Mouse (Mus musculus): Measurements from ENCODE around the gene Cd209g.
"Not testable (repeated sequence)": the region's sequence is repeated elsewhere in the genome, so short reads cannot be mapped to it uniquely, and the experiment has no call there.

Gene Cd209g

GRCm38 (mm10) chr8:4133798-4134197 lies at the start of gene Cd209g:
Gene Cd209g (plus strand): TSS chr8:4134098.
- no peak for DNase-seq (ENCODE audit: low read depth, low spot score)

GRCm38 (mm10) chr8:4087180-4087722 lies 46.6 kb upstream of the Cd209g start:
- DNase-seq (ENCODE audit: low read depth, low spot score), result peak; percentile 18

DNA sequence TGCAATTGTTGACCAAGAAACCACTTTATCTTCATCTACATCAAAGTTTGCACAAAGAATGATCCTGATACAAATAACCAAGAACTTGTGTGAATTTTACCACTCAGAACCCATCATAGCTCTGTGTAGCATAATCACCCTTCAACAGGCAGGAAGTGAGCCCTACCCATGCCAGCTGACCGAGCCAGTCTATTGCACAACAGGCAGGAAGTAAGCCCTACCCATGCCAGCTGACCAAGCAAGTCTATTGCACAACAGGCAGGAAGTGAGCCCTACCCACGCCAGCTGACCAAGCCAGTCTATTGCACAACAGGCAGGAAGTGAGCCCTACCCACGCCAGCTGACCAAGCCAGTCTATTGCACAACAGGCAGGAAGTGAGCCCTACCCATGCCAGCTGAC lies 45.4 kb upstream of the Cd209g start:
- DNase-seq (ENCODE audit: low read depth, low spot score), result not testable (repeated sequence)

DNA sequence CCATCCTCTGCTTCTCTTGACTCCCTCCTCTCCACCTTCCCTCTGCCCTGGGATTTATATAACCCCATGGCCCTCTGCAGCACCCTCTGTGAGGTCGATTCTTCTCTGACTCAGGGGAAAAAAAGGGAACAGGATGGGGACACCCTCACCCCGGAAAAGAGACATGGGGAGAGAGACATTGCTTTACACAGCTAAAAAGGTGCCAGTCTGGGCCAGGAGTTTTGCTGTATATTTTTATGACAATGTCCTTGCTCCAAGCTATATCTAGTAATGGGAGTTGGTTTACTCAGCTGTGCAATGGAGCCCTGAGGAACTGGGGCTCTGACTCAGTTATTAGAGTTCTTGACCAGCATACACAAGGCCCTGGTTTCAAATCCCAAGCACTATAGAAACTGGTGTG lies 28.2 kb upstream of the Cd209g start, which contains the start of gene Cd209f:
Gene Cd209f (minus strand): TSS at position 101 of the 400 bp plus-strand sequence.
- not testable (repeated sequence) for DNase-seq (ENCODE audit: low read depth, low spot score)

- peak; percentile 65 for DNase-seq (ENCODE audit: low read depth, low spot score)
Measured at GRCm38 (mm10) chr8:4139660-4140646, 6.1 kb downstream of the Cd209g start.

DNA sequence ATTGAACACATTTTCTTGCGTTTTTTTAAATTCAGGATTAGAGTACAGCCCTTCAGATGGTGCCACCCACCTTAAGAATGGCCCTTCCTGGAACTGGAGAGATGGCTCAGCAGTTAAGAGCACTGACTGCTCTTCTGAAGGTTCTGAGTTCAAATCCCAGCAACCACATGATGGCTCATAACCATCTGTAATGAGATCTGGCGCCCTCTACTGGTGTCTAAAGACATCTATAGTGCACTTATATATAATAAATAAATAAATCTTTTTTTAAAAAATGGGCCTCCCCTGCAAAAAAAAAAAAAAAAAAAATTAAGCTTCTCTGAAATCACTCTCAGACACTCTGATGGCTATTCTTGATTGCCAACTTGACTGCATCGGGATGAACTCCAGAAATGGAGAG lies 7.8 kb downstream of the Cd209g start:
- no peak for DNase-seq (ENCODE audit: low read depth, low spot score)

- DNase-seq (ENCODE audit: low read depth, low spot score), result peak; percentile 43
Measured at GRCm38 (mm10) chr8:4147272-4147671, 13.4 kb downstream of the Cd209g start.

- DNase-seq (ENCODE audit: low read depth, low spot score), result no peak
Measured at GRCm38 (mm10) chr8:4154878-4155277, 21.0 kb downstream of the Cd209g start.

DNA sequence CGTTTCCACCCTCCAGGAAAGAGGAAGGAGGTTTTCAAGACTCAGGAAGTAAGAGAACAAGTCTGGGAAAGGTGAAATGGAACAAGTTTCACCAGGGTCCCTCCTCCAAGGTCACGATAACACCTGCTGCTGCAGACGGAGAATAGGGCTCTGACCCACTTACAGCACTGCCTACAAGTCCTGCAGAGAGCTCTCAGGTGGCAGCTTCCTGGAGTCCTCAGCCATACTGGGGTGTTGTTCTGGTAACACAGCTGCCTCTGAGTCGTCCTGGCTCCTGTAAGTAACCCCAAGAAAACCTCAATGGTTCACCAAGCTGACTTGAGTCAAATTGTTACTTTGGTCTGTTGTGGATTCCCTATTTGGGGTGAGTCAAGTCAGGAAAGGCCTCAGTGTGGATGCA lies 28.9 kb downstream of the Cd209g start:
- no peak for DNase-seq (ENCODE audit: low read depth, low spot score)

DNA sequence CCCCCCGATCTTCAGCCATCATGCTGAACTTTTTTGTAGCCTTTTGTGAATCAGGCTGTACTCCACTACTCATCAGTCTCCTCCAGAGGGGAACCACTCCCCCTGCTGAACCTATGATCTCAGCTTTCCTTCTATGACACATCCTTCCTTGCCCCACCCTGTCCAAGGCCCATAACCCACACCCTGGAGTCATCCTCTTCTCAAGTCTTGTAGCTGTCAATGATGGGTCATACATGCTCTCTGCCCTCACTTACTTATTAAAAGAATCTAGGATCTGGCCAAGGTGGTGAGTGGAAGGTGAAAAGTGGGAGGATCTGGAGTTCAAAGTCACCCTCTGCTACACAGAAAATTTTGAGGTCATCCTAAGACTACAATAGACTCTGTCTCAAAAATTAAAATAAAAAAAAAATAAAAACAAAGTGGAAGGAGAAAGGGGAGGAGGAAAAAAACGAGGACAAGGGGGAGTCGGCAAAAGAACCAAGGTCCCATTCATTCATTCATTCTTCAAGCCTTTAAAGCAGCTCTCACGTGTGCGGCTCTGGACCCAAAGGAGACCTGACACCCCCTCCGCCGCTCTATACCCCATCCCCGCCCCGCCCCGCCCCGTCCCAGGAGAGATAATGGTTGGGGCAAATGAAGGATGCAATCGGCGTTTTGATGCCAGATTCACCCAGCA lies 31.4 kb downstream of the Cd209g start:
- DNase-seq (ENCODE audit: low read depth, low spot score), result no peak

DNA sequence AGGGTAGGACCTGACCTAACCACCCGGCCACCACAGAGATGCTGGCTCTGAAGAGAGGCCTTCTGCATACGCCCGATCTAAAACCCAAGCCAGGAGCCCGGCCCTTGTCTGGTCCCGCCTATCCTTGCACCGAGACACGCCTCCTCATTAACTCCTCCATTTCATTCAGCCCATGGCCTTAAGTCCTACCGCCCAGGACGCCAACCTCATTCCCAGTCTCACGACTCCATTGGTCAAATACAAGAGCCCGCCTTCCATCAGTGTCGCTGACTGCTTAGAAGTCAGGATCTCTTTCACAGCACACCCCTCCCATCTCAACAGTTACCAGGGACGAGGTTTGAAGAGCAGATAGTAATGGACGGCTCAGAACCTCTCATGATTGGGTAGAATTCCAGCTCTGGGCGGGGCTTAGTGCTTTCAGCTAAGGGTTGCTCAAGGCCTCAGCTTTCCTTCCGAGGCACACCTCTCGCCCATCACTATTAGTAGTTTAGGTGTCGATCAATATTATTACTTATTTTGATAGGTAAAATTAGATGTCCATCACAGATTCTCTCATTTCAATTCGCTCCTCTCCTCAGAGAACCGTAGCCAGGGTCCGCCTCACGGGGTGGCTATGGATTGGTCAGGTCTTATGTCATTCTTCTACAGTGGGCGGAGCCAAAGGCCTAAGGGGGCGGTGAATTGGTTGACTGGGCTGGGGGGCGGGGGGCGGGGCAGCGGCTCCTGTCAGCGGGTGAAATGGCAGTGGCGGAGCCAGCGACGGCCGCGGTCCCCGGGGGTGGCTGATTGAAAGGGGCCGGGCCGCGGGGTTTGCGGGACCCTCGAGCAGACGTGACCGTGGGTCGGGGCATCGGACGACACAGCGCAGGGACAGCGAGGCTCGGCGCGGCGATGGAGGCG lies 32.2 kb downstream of the Cd209g start, which contains the start of gene Evi5l:
Gene Evi5l (plus strand): TSS at position 716 of the 900 bp plus-strand sequence.
- DNase-seq (ENCODE audit: low read depth, low spot score), result peak; percentile 99

DNA sequence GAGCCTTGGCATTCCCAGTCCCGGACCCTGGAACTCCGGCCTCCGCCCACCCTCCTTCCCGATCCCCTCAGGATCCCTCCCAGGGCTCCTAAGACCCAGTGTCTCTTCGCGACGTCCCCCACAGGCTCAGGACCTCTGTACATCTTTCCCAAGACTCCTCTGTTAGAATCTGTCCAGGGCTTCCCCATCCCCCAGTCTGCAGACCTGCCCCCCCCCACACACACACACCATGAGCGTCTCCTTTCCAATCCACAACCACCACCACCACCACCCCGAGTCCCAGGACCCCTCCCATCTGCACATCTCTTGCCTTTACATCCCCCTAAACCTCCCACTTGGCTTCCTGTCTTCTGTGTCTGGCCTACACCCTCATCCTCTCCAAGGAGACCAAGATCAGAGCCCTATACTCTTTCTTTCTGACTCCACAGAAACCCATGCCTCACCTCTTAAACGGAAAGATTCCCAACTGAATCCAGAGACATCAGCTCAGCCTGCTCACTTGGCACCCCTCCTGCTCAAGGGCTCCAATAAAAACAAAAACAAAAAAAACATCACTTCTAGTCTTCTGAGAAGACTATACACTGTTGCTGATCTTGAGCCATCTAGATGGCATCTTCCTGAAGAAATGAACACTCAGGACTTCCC lies 33.1 kb downstream of the Cd209g start:
- no peak for DNase-seq (ENCODE audit: low read depth, low spot score)

- no peak for DNase-seq (ENCODE audit: low read depth, low spot score)
Measured at GRCm38 (mm10) chr8:4167918-4168317, 34.0 kb downstream of the Cd209g start.

- DNase-seq (ENCODE audit: low read depth, low spot score), result no peak
Measured at GRCm38 (mm10) chr8:4172486-4172885, 38.6 kb downstream of the Cd209g start.

- no peak for DNase-seq (ENCODE audit: low read depth, low spot score)
Measured at GRCm38 (mm10) chr8:4174018-4174417, 40.1 kb downstream of the Cd209g start.

- no peak for DNase-seq (ENCODE audit: low read depth, low spot score)
Measured at GRCm38 (mm10) chr8:4183409-4183808, 49.5 kb downstream of the Cd209g start.

- no peak for DNase-seq (ENCODE audit: low read depth, low spot score)
Measured at GRCm38 (mm10) chr8:4186151-4186550, 52.3 kb downstream of the Cd209g start.
